Mouse (Mus musculus) liver, embryonic 14.5 days (tissue): ENCODE measurements around the gene Purb.

ENCODE experiments used
- CTCF ChIP-seq: IDR thresholded peaks from 2 replicates; pipeline ENCODE4 v1.5.1; 2016; ENCODE audit warnings: antibody characterized with exemption, low read depth, control low read depth
- EP300 ChIP-seq: IDR thresholded peaks from 2 replicates; pipeline ENCODE4 v1.6.1; 2016; ENCODE audit warnings: antibody characterized with exemption, low read depth

DNA sequence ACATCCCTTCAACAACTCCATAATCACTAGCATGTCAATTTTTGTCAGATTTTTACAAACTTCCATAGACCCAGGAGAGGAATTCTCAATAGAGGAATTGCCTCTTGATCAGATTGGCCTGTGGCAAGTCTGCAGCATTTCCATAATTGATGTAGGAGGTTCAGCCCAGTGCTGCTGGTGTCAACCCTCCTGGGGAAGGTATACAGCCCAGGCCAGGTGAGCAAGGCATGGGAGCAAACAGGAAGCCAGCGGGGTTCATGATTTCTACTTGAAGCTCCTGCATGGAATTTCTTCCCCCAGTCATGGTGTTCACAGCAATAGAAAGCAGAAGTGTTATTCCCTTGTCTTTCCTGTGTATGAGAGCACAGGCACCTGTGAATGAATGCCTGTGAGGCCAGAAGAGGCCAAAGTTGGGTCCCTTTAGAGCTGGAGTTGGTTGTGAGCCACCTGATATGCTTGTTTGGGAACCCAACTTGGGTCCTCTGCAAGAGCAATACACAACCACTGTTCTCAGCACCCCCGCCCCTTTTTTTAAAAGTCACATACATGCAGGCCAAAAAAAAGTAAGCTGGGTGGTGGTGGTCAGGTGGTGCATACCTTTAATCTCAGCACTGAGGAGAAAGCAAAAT, 54.9 kb downstream of the Purb start:
- TF ChIP-seq CTCF: no peak
- TF ChIP-seq EP300: no peak
